Mouse (Mus musculus): ENCODE measurements at regions not wholly inside any gene's neighbourhood (a gene's known extent, or its start where the extent isn't known, plus 50 kb on each side); places are given as distances from the start of the nearest gene placed in this dataset.

GRCm38 (mm10) chr11:111347562-111347961, 281.6 kb downstream of the Kcnj2 start:
- no peak for TF ChIP-seq CTCF (IDR thresholded peaks at IDR 0.05)
- no peak for DNase-seq (ENCODE audit: low spot score)
- H3K9me3 ChIP-seq (ENCODE audit: low read length) = no peaks in the 10 kb centered on the region
- ATAC-seq (ENCODE audit: low FRiP score) = no peak
- H3K4me2 ChIP-seq (ENCODE audit: low read depth, low read length, poor library complexity, severe bottlenecking) = no peak overlapping the region
- no peak overlapping the region for H3K4me3 ChIP-seq (ENCODE audit: low read depth, low read length)
- 26% methylated on average over 1 of the region's 1 CpGs for WGBS
- H3K36me3 ChIP-seq (ENCODE audit: insufficient read depth, low read length) = no peaks in the 10 kb centered on the region
- H3K4me1 ChIP-seq (ENCODE audit: insufficient read depth, low read length) = no peaks in the 10 kb centered on the region
- H3K27ac ChIP-seq (ENCODE audit: low read depth, low read length) = no peak overlapping the region
- H3K27me3 ChIP-seq (ENCODE audit: insufficient read depth, low read length) = no peaks in the 10 kb centered on the region
- H3K9ac ChIP-seq (replicated peaks; ENCODE audit: low read length, poor library complexity, severe bottlenecking) = no peak overlapping the region

- H3K9me3 ChIP-seq (ENCODE audit: low read length) = no peaks in the 10 kb centered on the region
- no peaks in the 10 kb centered on the region for H3K27me3 ChIP-seq (ENCODE audit: insufficient read depth, low read length)
- H3K27ac ChIP-seq (ENCODE audit: low read depth, low read length) = no peak overlapping the region
- DNase-seq (ENCODE audit: low spot score) (no peak), ATAC-seq (ENCODE audit: low FRiP score) (no peak)
- no peak overlapping the region for H3K4me3 ChIP-seq (ENCODE audit: low read depth, low read length)
- H3K4me2 ChIP-seq (ENCODE audit: low read depth, low read length, poor library complexity, severe bottlenecking) = no peak overlapping the region
- no peak for TF ChIP-seq CTCF (IDR thresholded peaks at IDR 0.05)
- H3K4me1 ChIP-seq (ENCODE audit: insufficient read depth, low read length) = no peaks in the 10 kb centered on the region
- no peaks in the 10 kb centered on the region for H3K36me3 ChIP-seq (ENCODE audit: insufficient read depth, low read length)
- 90% methylated on average over 4 of the region's 4 CpGs for WGBS
- no peak overlapping the region for H3K9ac ChIP-seq (replicated peaks; ENCODE audit: low read length, poor library complexity, severe bottlenecking)
These were observed 284.1 kb downstream of the Kcnj2 start for GRCm38 (mm10) chr11:111350028-111350427.

GRCm38 (mm10) chr11:111363363-111363762, 297.4 kb downstream of the Kcnj2 start:
- Histone ChIP-seq H3K9me3 (ENCODE audit: low read length) (no peaks in the 10 kb centered on the region), H3K4me3 (ENCODE audit: low read depth, low read length) (no peak overlapping the region), H3K4me2 (ENCODE audit: low read depth, low read length, poor library complexity, severe bottlenecking) (no peak overlapping the region), H3K27me3 (ENCODE audit: insufficient read depth, low read length) (no peaks in the 10 kb centered on the region), H3K9ac (replicated peaks; ENCODE audit: low read length, poor library complexity, severe bottlenecking) (no peak overlapping the region), H3K36me3 (ENCODE audit: insufficient read depth, low read length) (no peaks in the 10 kb centered on the region), H3K4me1 (ENCODE audit: insufficient read depth, low read length) (no peaks in the 10 kb centered on the region), H3K27ac (ENCODE audit: low read depth, low read length) (no peak overlapping the region)
- TF ChIP-seq CTCF (IDR thresholded peaks at IDR 0.05) = no peak
- no peak for ATAC-seq (ENCODE audit: low FRiP score)
- no peak for DNase-seq (ENCODE audit: low spot score)
- 85% methylated on average over 1 of the region's 1 CpGs for WGBS

GRCm38 (mm10) chr11:111377165-111377564, 311.2 kb downstream of the Kcnj2 start:
- no peak overlapping the region for H3K27ac ChIP-seq (ENCODE audit: low read depth, low read length)
- no peak overlapping the region for H3K9ac ChIP-seq (replicated peaks; ENCODE audit: low read length, poor library complexity, severe bottlenecking)
- H3K36me3 ChIP-seq (ENCODE audit: insufficient read depth, low read length) = no peaks in the 10 kb centered on the region
- H3K4me1 ChIP-seq (ENCODE audit: insufficient read depth, low read length) = no peaks in the 10 kb centered on the region
- 87% methylated on average over 4 of the region's 4 CpGs for WGBS
- no peaks in the 10 kb centered on the region for H3K9me3 ChIP-seq (ENCODE audit: low read length)
- H3K4me2 ChIP-seq (ENCODE audit: low read depth, low read length, poor library complexity, severe bottlenecking) = no peak overlapping the region
- ATAC-seq (ENCODE audit: low FRiP score) (no peak), DNase-seq (ENCODE audit: low spot score) (peak; percentile 6)
- no peak overlapping the region for H3K4me3 ChIP-seq (ENCODE audit: low read depth, low read length)
- no peaks in the 10 kb centered on the region for H3K27me3 ChIP-seq (ENCODE audit: insufficient read depth, low read length)
- TF ChIP-seq CTCF (IDR thresholded peaks at IDR 0.05) = no peak

GRCm38 (mm10) chr11:111379842-111380241, 313.9 kb downstream of the Kcnj2 start:
- no peak for TF ChIP-seq CTCF (IDR thresholded peaks at IDR 0.05)
- no peak for DNase-seq (ENCODE audit: low spot score)
- Histone ChIP-seq H3K27ac (ENCODE audit: low read depth, low read length) (no peak overlapping the region), H3K9me3 (ENCODE audit: low read length) (no peaks in the 10 kb centered on the region), H3K36me3 (ENCODE audit: insufficient read depth, low read length) (no peaks in the 10 kb centered on the region), H3K4me2 (ENCODE audit: low read depth, low read length, poor library complexity, severe bottlenecking) (no peak overlapping the region), H3K4me3 (ENCODE audit: low read depth, low read length) (no peak overlapping the region), H3K9ac (replicated peaks; ENCODE audit: low read length, poor library complexity, severe bottlenecking) (no peak overlapping the region), H3K4me1 (ENCODE audit: insufficient read depth, low read length) (no peaks in the 10 kb centered on the region), H3K27me3 (ENCODE audit: insufficient read depth, low read length) (no peaks in the 10 kb centered on the region)
- 85% methylated on average over 3 of the region's 3 CpGs for WGBS
- no peak for ATAC-seq (ENCODE audit: low FRiP score)

GRCm38 (mm10) chr11:111398706-111399105, 332.7 kb downstream of the Kcnj2 start:
- ATAC-seq (ENCODE audit: low FRiP score) (no peak), DNase-seq (ENCODE audit: low spot score) (no peak)
- H3K9ac ChIP-seq (replicated peaks; ENCODE audit: low read length, poor library complexity, severe bottlenecking) = no peak overlapping the region
- no peaks in the 10 kb centered on the region for H3K9me3 ChIP-seq (ENCODE audit: low read length)
- H3K4me3 ChIP-seq (ENCODE audit: low read depth, low read length) = no peak overlapping the region
- no peaks in the 10 kb centered on the region for H3K36me3 ChIP-seq (ENCODE audit: insufficient read depth, low read length)
- TF ChIP-seq CTCF (IDR thresholded peaks at IDR 0.05) = no peak
- H3K27ac ChIP-seq (ENCODE audit: low read depth, low read length) = no peak overlapping the region
- no peak overlapping the region for H3K4me2 ChIP-seq (ENCODE audit: low read depth, low read length, poor library complexity, severe bottlenecking)
- H3K27me3 ChIP-seq (ENCODE audit: insufficient read depth, low read length) = no peaks in the 10 kb centered on the region
- WGBS = 82% methylated on average over 1 of the region's 1 CpGs
- H3K4me1 ChIP-seq (ENCODE audit: insufficient read depth, low read length) = no peaks in the 10 kb centered on the region

Data from midbrain, postnatal 0 days (tissue).